In genomic region chr2:132264266-132264710, GRCm38 (mm10) we compare ENCODE assay signal across 8 mouse cellular contexts. TPM values are rescaled to one million over a fixed set of nuclear protein-coding genes. Genes with fewer than 3 reads are reported as not detected.
A peak's percentile ranks its signal among the peaks of the same experiment; 100 is the strongest.
DNase-seq lines count a peak whose midpoint lies in the region; ATAC-seq and TF ChIP-seq lines count a peak whose summit lies in the region.

No protein-coding gene starts in this region.

- DNase-seq in liver, adult 2 months (ENCODE audit: extremely low read depth, low read depth, low spot score) = peak; percentile 73
- no peak for DNase-seq in liver
- DNase-seq in embryonic facial prominence, embryonic 14.5 days (ENCODE audit: low spot score) = no peak
- DNase-seq in limb, embryonic 10.5 days (ENCODE audit: low spot score) = no peak
- no peak for DNase-seq in right cerebral cortex, postnatal 4 days
- no peak for DNase-seq in left cerebral cortex, postnatal 36 days (ENCODE audit: low spot score in 2 of 2)

- TF ChIP-seq CTCF in liver, adult 2 months (IDR thresholded peaks at IDR 0.05; ENCODE audit: low read depth, low read length) = no peak

- H3K79me2 ChIP-seq in liver, adult 2 months (ENCODE audit: control insufficient read depth, insufficient read depth, low read length) = peaks cover 11% of the 10 kb centered on the region; the same call in 1 of the 2 replicates

- H3K4me1 ChIP-seq in liver, adult 2 months (ENCODE audit: control insufficient read depth, insufficient read depth, low read length) = peaks cover 24% of the 10 kb centered on the region
- H3K4me1 ChIP-seq in embryonic facial prominence, embryonic 14.5 days (ENCODE audit: control insufficient read depth, insufficient read depth, low read length) = peaks cover 9% of the 10 kb centered on the region
- H3K4me1 ChIP-seq in limb, embryonic 10.5 days = peaks cover 24% of the 10 kb centered on the region
- peaks cover 13% of the 10 kb centered on the region for H3K4me1 ChIP-seq in neural tube, embryonic 12.5 days

- H3K36me3 ChIP-seq in liver, adult 2 months (ENCODE audit: control insufficient read depth, insufficient read depth, low read length) = no peaks in the 10 kb centered on the region
- H3K36me3 ChIP-seq in embryonic facial prominence, embryonic 14.5 days (ENCODE audit: control insufficient read depth, insufficient read depth, low read length) = no peaks in the 10 kb centered on the region
- H3K36me3 ChIP-seq in limb, embryonic 10.5 days = no peaks in the 10 kb centered on the region
- no peaks in the 10 kb centered on the region for H3K36me3 ChIP-seq in neural tube, embryonic 12.5 days

- H3K9me3 ChIP-seq in embryonic facial prominence, embryonic 14.5 days (ENCODE audit: control insufficient read depth, low read length) = no peaks in the 10 kb centered on the region
- H3K9me3 ChIP-seq in limb, embryonic 10.5 days (replicated peaks) = no peaks in the 10 kb centered on the region
- no peaks in the 10 kb centered on the region for H3K9me3 ChIP-seq in neural tube, embryonic 12.5 days

- 2% methylated on average over 6 of the region's 6 CpGs for WGBS in liver, adult 2 months
- whole genome bisulfite sequencing in embryonic facial prominence, embryonic 14.5 days = 17% methylated on average over 6 of the region's 6 CpGs
- WGBS in limb, embryonic 10.5 days = 20% methylated on average over 6 of the region's 6 CpGs
- WGBS in neural tube, embryonic 12.5 days = 16% methylated on average over 6 of the region's 6 CpGs

- peak overlapping the region; percentile 97 for H3K4me3 ChIP-seq in liver, adult 2 months (ENCODE audit: insufficient read depth, low read depth, low read length)
- H3K4me3 ChIP-seq in embryonic facial prominence, embryonic 14.5 days (ENCODE audit: low read depth, low read length) = peak overlapping the region; percentile 84
- H3K4me3 ChIP-seq in limb, embryonic 10.5 days = peak overlapping the region; percentile 94
- peak overlapping the region; percentile 92 for H3K4me3 ChIP-seq in neural tube, embryonic 12.5 days

- no peaks in the 10 kb centered on the region for H3K27me3 ChIP-seq in liver, adult 2 months (ENCODE audit: control insufficient read depth, insufficient read depth, low read length)
- no peaks in the 10 kb centered on the region for H3K27me3 ChIP-seq in embryonic facial prominence, embryonic 14.5 days (replicated peaks; ENCODE audit: control insufficient read depth, insufficient read depth, low read length)
- no peaks in the 10 kb centered on the region for H3K27me3 ChIP-seq in limb, embryonic 10.5 days (ENCODE audit: low read depth, poor library complexity, severe bottlenecking)
- H3K27me3 ChIP-seq in neural tube, embryonic 12.5 days (replicated peaks) = no peaks in the 10 kb centered on the region

- no peak for ATAC-seq in embryonic facial prominence, embryonic 14.5 days (ENCODE audit: low read depth)
- no peak for ATAC-seq in neural tube, embryonic 12.5 days (ENCODE audit: low FRiP score, low read depth)
- no peak for ATAC-seq in granulocyte monocyte progenitor cell, adult 5-6 weeks (replicated peaks; ENCODE audit: poor library complexity, severe bottlenecking)

- TF ChIP-seq POLR2A in liver, adult 2 months (IDR thresholded peaks at IDR 0.05; ENCODE audit: extremely low read depth, insufficient read depth, low read length) = no peak

- peak overlapping the region; percentile 56 for H3K4me2 ChIP-seq in embryonic facial prominence, embryonic 14.5 days (ENCODE audit: low read depth, low read length)
- peak overlapping the region; percentile 72 for H3K4me2 ChIP-seq in neural tube, embryonic 12.5 days (replicated peaks)

- peak overlapping the region; percentile 90 for H3K27ac ChIP-seq in liver, adult 2 months (replicated peaks; ENCODE audit: insufficient read depth, low read depth, low read length)
- no peak overlapping the region for H3K27ac ChIP-seq in embryonic facial prominence, embryonic 14.5 days (replicated peaks; ENCODE audit: low read depth, low read length)
- H3K27ac ChIP-seq in limb, embryonic 10.5 days = peak overlapping the region; percentile 94
- no peak overlapping the region for H3K27ac ChIP-seq in neural tube, embryonic 12.5 days

- intact Hi-C loops in left cerebral cortex, postnatal 36 days (cut with DNase I) = loop anchor here (5.0 kb wide), 2 partner anchors 33 to 233 kb away; no protein-coding TSS in a partner anchor

- H3K9ac ChIP-seq in liver, adult 2 months (ENCODE audit: low read depth, low read length) = peak overlapping the region; percentile 99
- peak overlapping the region; percentile 87 for H3K9ac ChIP-seq in embryonic facial prominence, embryonic 14.5 days (ENCODE audit: low read depth, low read length)
- peak overlapping the region; percentile 73 for H3K9ac ChIP-seq in neural tube, embryonic 12.5 days

RNA-seq across cellular contexts. Expression of gene Cds2, which starts 1.3 kb away (rescaled TPM):
- 48.1 and 63.4 TPM in 2 replicates for total RNA-seq in liver, adult 2 months (2014; rRNA removed)
- 41.6 and 43.8 TPM in 2 replicates for polyA plus RNA-seq in liver, adult 2 months (2012; rRNA removed)
- polyA plus RNA-seq in embryonic facial prominence, embryonic 14.5 days (2014; fragmentation: Nextera tagmentation; extraction: Ambion mirVana) = 19.1 and 22.5 TPM in 2 replicates
- 25.8 and 26.7 TPM in 2 replicates for polyA plus RNA-seq in limb, embryonic 10.5 days (2016; fragmentation: Nextera tagmentation; extraction: Ambion mirVana)
- polyA plus RNA-seq in neural tube, embryonic 12.5 days (2016; fragmentation: Nextera tagmentation; extraction: Ambion mirVana) = 42.9 and 47.6 TPM in 2 replicates
- 100 to 1,000 TPM; 245 to 264 TPM for total RNA-seq in left cerebral cortex, postnatal 36 days (2021)
- 8.7 and 22.5 TPM in 2 replicates for total RNA-seq in granulocyte monocyte progenitor cell, adult 5-6 weeks (2014; fragmentation: Nextera tagmentation)
- total RNA-seq in granulocyte monocyte progenitor cell, adult 5-6 weeks (2017) = 7.0 and 9.7 TPM in 2 replicates

RNA-seq across cellular contexts. Expression of gene Pcna, which starts 11.2 kb away (rescaled TPM):
- total RNA-seq in liver, adult 2 months (2014; rRNA removed) = 39.0 and 47.1 TPM in 2 replicates
- polyA plus RNA-seq in liver, adult 2 months (2012; rRNA removed) = 20.6 and 22.5 TPM in 2 replicates
- polyA plus RNA-seq in embryonic facial prominence, embryonic 14.5 days (2014; fragmentation: Nextera tagmentation; extraction: Ambion mirVana) = 222 and 238 TPM in 2 replicates
- 401 and 431 TPM in 2 replicates for polyA plus RNA-seq in limb, embryonic 10.5 days (2016; fragmentation: Nextera tagmentation; extraction: Ambion mirVana)
- polyA plus RNA-seq in neural tube, embryonic 12.5 days (2016; fragmentation: Nextera tagmentation; extraction: Ambion mirVana) = 189 and 190 TPM in 2 replicates
- 10 to 100 TPM; 41.0 to 49.3 TPM for total RNA-seq in left cerebral cortex, postnatal 36 days (2021)
- total RNA-seq in granulocyte monocyte progenitor cell, adult 5-6 weeks (2014; fragmentation: Nextera tagmentation) = 627 and 644 TPM in 2 replicates
- 619 and 668 TPM in 2 replicates for total RNA-seq in granulocyte monocyte progenitor cell, adult 5-6 weeks (2017)

RNA-seq across cellular contexts. Expression of gene Tmem230, which starts 16.7 kb away (rescaled TPM):
- 14.8 and 23.0 TPM in 2 replicates for total RNA-seq in liver, adult 2 months (2014; rRNA removed)
- polyA plus RNA-seq in liver, adult 2 months (2012; rRNA removed) = 35.2 and 76.3 TPM in 2 replicates
- 50.9 and 53.7 TPM in 2 replicates for polyA plus RNA-seq in embryonic facial prominence, embryonic 14.5 days (2014; fragmentation: Nextera tagmentation; extraction: Ambion mirVana)
- 38.7 and 45.0 TPM in 2 replicates for polyA plus RNA-seq in limb, embryonic 10.5 days (2016; fragmentation: Nextera tagmentation; extraction: Ambion mirVana)
- 54.3 and 59.6 TPM in 2 replicates for polyA plus RNA-seq in neural tube, embryonic 12.5 days (2016; fragmentation: Nextera tagmentation; extraction: Ambion mirVana)
- total RNA-seq in left cerebral cortex, postnatal 36 days (2021) = 10 to 100 TPM; 29.5 to 34.9 TPM
- 50.1 and 51.5 TPM in 2 replicates for total RNA-seq in granulocyte monocyte progenitor cell, adult 5-6 weeks (2014; fragmentation: Nextera tagmentation)
- total RNA-seq in granulocyte monocyte progenitor cell, adult 5-6 weeks (2017) = 18.7 and 19.4 TPM in 2 replicates

Comparison
In these comparisons a context has a peak if more than half of its experiments do, and no peak if none do; other contexts are left out.
1. H3K27ac ChIP-seq: peak in liver, adult 2 months (single experiment) and limb, embryonic 10.5 days (single experiment); none in embryonic facial prominence, embryonic 14.5 days (single experiment) and neural tube, embryonic 12.5 days (single experiment).
2. Peak in every context shown above with its lines, with median percentiles within 50 percentile points of each other: H3K4me3 ChIP-seq and H3K9ac ChIP-seq.